Mouse (Mus musculus) cortical plate, adult 2 months (tissue): ENCODE results near the gene Cubn.

ENCODE experiments used
- CTCF ChIP-seq: fragments of 200-500 bp; IDR thresholded peaks from 2 replicates; pipeline ENCODE4 v1.5.1; 2011; ENCODE audit warnings: mild to moderate bottlenecking, control low read depth, low read length; ENCODE audit not compliant: insufficient read depth; ENCODE audit errors: extremely low read depth
- POLR2A ChIP-seq: fragments of 200-500 bp; IDR thresholded peaks from 2 replicates; pipeline ENCODE4 v1.6.1; 2011; ENCODE audit warnings: mild to moderate bottlenecking, low read length, control low read depth; ENCODE audit not compliant: insufficient read depth; ENCODE audit errors: extremely low read depth

DNA sequence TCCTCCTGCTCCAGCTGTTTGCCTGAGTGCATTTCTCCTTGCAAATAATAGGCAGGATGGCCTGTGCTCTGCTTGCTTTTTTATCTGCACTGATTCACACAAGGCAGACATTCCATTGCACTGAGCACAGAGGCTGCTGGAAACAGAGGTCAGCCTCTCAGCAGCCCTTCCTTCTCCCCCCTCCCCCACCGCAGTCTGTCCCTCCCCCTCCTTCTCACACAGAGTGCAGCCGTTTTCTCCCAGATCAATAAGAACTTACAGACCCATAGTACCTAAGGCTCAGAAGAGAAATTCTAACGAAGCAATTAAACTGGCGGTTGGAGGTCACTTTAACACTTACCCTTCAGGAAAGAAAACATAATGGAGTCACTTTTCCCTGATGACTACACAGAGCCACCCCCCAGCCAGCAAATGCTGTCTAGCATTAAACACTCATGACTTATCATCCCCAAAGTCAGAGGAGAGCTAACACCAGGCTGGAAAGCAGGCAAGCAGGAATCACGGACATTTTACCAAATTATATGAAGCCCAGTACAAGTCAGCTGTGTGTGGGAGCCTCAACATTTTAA, 119.3 kb downstream of the Cubn start:
- TF ChIP-seq CTCF (no peak), POLR2A (no peak)
